Mouse (Mus musculus) T-helper 17 cell (primary cell): ENCODE data around the gene Vmn2r110.

Source experiments
- in situ Hi-C, 2 experiments: fragments of 300-600 bp; cut with MboI, MseI; formaldehyde crosslinking; loops; 1 replicate in 1 of 2; 2 replicates in 1 of 2; pipeline ENCODE4 v1.15.1; 2025; ENCODE audit warnings: high pct_unique_total_duplicates in 2 of 2

The Vmn2r110 gene

GRCm38 (mm10) chr17:20596323-20596722 lies at the start of gene Vmn2r110:
Gene Vmn2r110, minus strand, starts transcription at chr17:20596423.
- in situ Hi-C loops: no loop called here

- in situ Hi-C loops: no loop called here
Observed at GRCm38 (mm10) chr17:20624777-20625176, 28.6 kb upstream of the Vmn2r110 start, which contains the start of gene Fpr-rs3. Gene Fpr-rs3, minus strand, starts transcription at chr17:20624877.

- in situ Hi-C loops: no loop called here
Observed at GRCm38 (mm10) chr17:20564656-20565055, 31.6 kb downstream of the Vmn2r110 start, which contains the start of gene Vmn2r109. Gene Vmn2r109, minus strand, starts transcription at chr17:20564756.
